Mouse (Mus musculus): ENCODE measurements around the gene Olfr223. TPM values are rescaled to one million over a fixed set of nuclear protein-coding genes. Genes with fewer than 3 reads are reported as not detected.

Olfr223 gene
- polyA plus RNA-seq, 1 experiment: not detected

GRCm38 (mm10) chr11:59543376-59543775 lies 49.7 kb downstream of the Olfr223 start:
- Histone ChIP-seq H3K4me1 (ENCODE audit: control insufficient read depth, insufficient read depth, insufficient read length) (no peaks in the 10 kb centered on the region), H3K36me3 (ENCODE audit: control insufficient read depth, insufficient read depth, low read length) (no peaks in the 10 kb centered on the region), H3K27me3 (ENCODE audit: control insufficient read depth, insufficient read depth, low read length) (no peaks in the 10 kb centered on the region), H3K4me3 (ENCODE audit: extremely low read depth, insufficient read depth, insufficient read length) (no peak overlapping the region), H3K27ac (ENCODE audit: insufficient read depth, low read length) (peak overlapping the region; percentile 44; the same call in 1 of the 2 replicates)
- no peak for DNase-seq (ENCODE audit: low read depth in 1 of 2, low spot score in 2 of 2)
- TF ChIP-seq POLR2A (IDR thresholded peaks at IDR 0.05; ENCODE audit: low read depth, low read length) (no peak), CTCF (IDR thresholded peaks at IDR 0.05; ENCODE audit: extremely low read depth, insufficient read depth, insufficient read length, insufficient replicate concordance) (no peak)
- WGBS: 85% methylated on average over 3 of the region's 3 CpGs

GRCm38 (mm10) chr11:59542442-59542841 lies 50.6 kb downstream of the Olfr223 start:
- WGBS: 33% methylated on average over 6 of the region's 6 CpGs
- no peak for TF ChIP-seq POLR2A (IDR thresholded peaks at IDR 0.05; ENCODE audit: low read depth, low read length)
- no peak for TF ChIP-seq CTCF (IDR thresholded peaks at IDR 0.05; ENCODE audit: extremely low read depth, insufficient read depth, insufficient read length, insufficient replicate concordance)
- DNase-seq (ENCODE audit: low read depth in 1 of 2, low spot score in 2 of 2): no peak
- no peak overlapping the region for H3K27ac ChIP-seq (ENCODE audit: insufficient read depth, low read length)
- no peak overlapping the region for H3K4me3 ChIP-seq (ENCODE audit: extremely low read depth, insufficient read depth, insufficient read length)
- H3K27me3 ChIP-seq (ENCODE audit: control insufficient read depth, insufficient read depth, low read length): no peaks in the 10 kb centered on the region
- no peaks in the 10 kb centered on the region for H3K4me1 ChIP-seq (ENCODE audit: control insufficient read depth, insufficient read depth, insufficient read length)
- no peaks in the 10 kb centered on the region for H3K36me3 ChIP-seq (ENCODE audit: control insufficient read depth, insufficient read depth, low read length)

- Histone ChIP-seq H3K4me3 (ENCODE audit: extremely low read depth, insufficient read depth, insufficient read length) (no peak within 1 kb of the TSS), H3K27ac (ENCODE audit: insufficient read depth, low read length) (peak within 1 kb of the TSS; percentile 28), H3K27me3 (ENCODE audit: control insufficient read depth, insufficient read depth, low read length) (no peaks in the 10 kb centered on the region), H3K36me3 (ENCODE audit: control insufficient read depth, insufficient read depth, low read length) (no peaks in the 10 kb centered on the region), H3K4me1 (ENCODE audit: control insufficient read depth, insufficient read depth, insufficient read length) (no peaks in the 10 kb centered on the region)
- WGBS: 3% methylated on average over 3 of the region's 3 CpGs
- TF ChIP-seq POLR2A (IDR thresholded peaks at IDR 0.05; ENCODE audit: low read depth, low read length) (no peak), CTCF (IDR thresholded peaks at IDR 0.05; ENCODE audit: extremely low read depth, insufficient read depth, insufficient read length, insufficient replicate concordance) (no peak)
- no peak for DNase-seq (ENCODE audit: low read depth in 1 of 2, low spot score in 2 of 2)
These were observed 51.8 kb downstream of the Olfr223 start, which contains the start of gene Nlrp3 for GRCm38 (mm10) chr11:59541324-59541723. TSS of gene Nlrp3 (plus strand) at chr11:59541568.

- no peaks in the 10 kb centered on the region for H3K27me3 ChIP-seq (ENCODE audit: control insufficient read depth, insufficient read depth, low read length)
- no peak for TF ChIP-seq CTCF (IDR thresholded peaks at IDR 0.05; ENCODE audit: extremely low read depth, insufficient read depth, insufficient read length, insufficient replicate concordance)
- no peak for TF ChIP-seq POLR2A (IDR thresholded peaks at IDR 0.05; ENCODE audit: low read depth, low read length)
- DNase-seq (ENCODE audit: low read depth in 1 of 2, low spot score in 2 of 2): no peak
- H3K36me3 ChIP-seq (ENCODE audit: control insufficient read depth, insufficient read depth, low read length): no peaks in the 10 kb centered on the region
- H3K4me1 ChIP-seq (ENCODE audit: control insufficient read depth, insufficient read depth, insufficient read length): no peaks in the 10 kb centered on the region
- H3K27ac ChIP-seq (ENCODE audit: insufficient read depth, low read length): no peak overlapping the region
- no peak overlapping the region for H3K4me3 ChIP-seq (ENCODE audit: extremely low read depth, insufficient read depth, insufficient read length)
- 58% methylated on average over 3 of the region's 3 CpGs for WGBS
These were observed 53.0 kb downstream of the Olfr223 start for GRCm38 (mm10) chr11:59540123-59540522.

Other genes with a start within 250 kb of the Olfr223 start
- not detected in 2 replicates for gene Prss38, start 217.6 kb downstream of the Olfr223 start, polyA plus RNA-seq (2012; rRNA removed)
- 4.6 and 4.7 TPM in 2 replicates for gene Jmjd4, start 143.2 kb downstream of the Olfr223 start, polyA plus RNA-seq (2012; rRNA removed)
- gene Snap47, start 142.1 kb downstream of the Olfr223 start, polyA plus RNA-seq (2012; rRNA removed): 10.8 and 12.2 TPM in 2 replicates
- gene Zfp867, start 120.8 kb downstream of the Olfr223 start, polyA plus RNA-seq (2012; rRNA removed): 0.09 and 0.25 TPM in 2 replicates
- 8.8 TPM in 2 replicates for gene Zkscan17, start 66.5 kb downstream of the Olfr223 start, polyA plus RNA-seq (2012; rRNA removed)
- 1.9 and 2.9 TPM in 2 replicates for gene Nlrp3, start 51.7 kb downstream of the Olfr223 start, polyA plus RNA-seq (2012; rRNA removed)
- not detected in 2 replicates for gene Olfr222, start 17.1 kb downstream of the Olfr223 start, polyA plus RNA-seq (2012; rRNA removed)
- 41.7 and 55.4 TPM in 2 replicates for gene Mprip, start 68.0 kb upstream of the Olfr223 start, polyA plus RNA-seq (2012; rRNA removed)
- gene Pld6, start 194.4 kb upstream of the Olfr223 start, polyA plus RNA-seq (2012; rRNA removed): 0.69 and 0.96 TPM in 2 replicates
- gene Flcn, start 216.7 kb upstream of the Olfr223 start, polyA plus RNA-seq (2012; rRNA removed): 43.1 and 48.4 TPM in 2 replicates
- gene Nt5m, start 246.2 kb upstream of the Olfr223 start, polyA plus RNA-seq (2012; rRNA removed): 16.2 and 16.7 TPM in 2 replicates
- gene Cops3, start 246.5 kb upstream of the Olfr223 start, polyA plus RNA-seq (2012; rRNA removed): 9.1 and 9.9 TPM in 2 replicates

All from spleen, adult 2 months (tissue).